Mouse (Mus musculus): ENCODE data around the gene Arhgap8. TPM values are rescaled to one million over a fixed set of nuclear protein-coding genes. Genes with fewer than 3 reads are reported as not detected.

The Arhgap8 gene
- total RNA-seq, 2 experiments from 2014 or later, result 0.40 TPM; not detected in 1

- no peak for DNase-seq (ENCODE audit: low spot score in 2 of 2)
- intact Hi-C loops (cut with DNase I), result loop anchor here (10.0 kb wide), 1 partner anchor 302 kb away; no protein-coding TSS in a partner anchor
Observed at GRCm38 (mm10) chr15:84772191-84773111, 52.6 kb downstream of the Arhgap8 start.

GRCm38 (mm10) chr15:84775421-84776174, 55.7 kb downstream of the Arhgap8 start:
- intact Hi-C loops (cut with DNase I), result loop anchor here (10.0 kb wide), 1 partner anchor 299 kb away; no protein-coding TSS in a partner anchor
- peak; percentile 30 to 58 for DNase-seq (ENCODE audit: low spot score in 2 of 2)

- DNase-seq (ENCODE audit: low spot score in 2 of 2), result no peak
- intact Hi-C loops (cut with DNase I), result loop anchor here (10.0 kb wide), 1 partner anchor 296 kb away; no protein-coding TSS in a partner anchor
Observed at GRCm38 (mm10) chr15:84778587-84778986, 58.7 kb downstream of the Arhgap8 start.

GRCm38 (mm10) chr15:84784812-84785211, 65.0 kb downstream of the Arhgap8 start:
- intact Hi-C loops (cut with DNase I), result no loop called here
- no peak for DNase-seq (ENCODE audit: low spot score in 2 of 2)

- no peak for DNase-seq (ENCODE audit: low spot score in 2 of 2)
- intact Hi-C loops (cut with DNase I), result no loop called here
Observed at GRCm38 (mm10) chr15:84787161-84787560, 67.3 kb downstream of the Arhgap8 start.

- DNase-seq (ENCODE audit: low spot score in 2 of 2), result no peak
- intact Hi-C loops (cut with DNase I), result no loop called here
Observed at GRCm38 (mm10) chr15:84793649-84794048, 73.8 kb downstream of the Arhgap8 start.

GRCm38 (mm10) chr15:84800132-84800531, 80.3 kb downstream of the Arhgap8 start:
- peak; percentile 39 to 74 for DNase-seq (ENCODE audit: low spot score in 2 of 2)
- intact Hi-C loops (cut with DNase I), result loop anchor here (5.0 kb wide), 1 partner anchor 92 kb away; no protein-coding TSS in a partner anchor

- peak; percentile 68 to 70 for DNase-seq (ENCODE audit: low spot score in 2 of 2)
- intact Hi-C loops (cut with DNase I), result loop anchor here (5.0 kb wide), 1 partner anchor 89 kb away; no protein-coding TSS in a partner anchor
Observed at GRCm38 (mm10) chr15:84803685-84804084, 83.8 kb downstream of the Arhgap8 start.

- intact Hi-C loops (cut with DNase I), result no loop called here
- DNase-seq (ENCODE audit: low spot score in 2 of 2), result no peak
Observed at GRCm38 (mm10) chr15:84809275-84809952, 89.6 kb downstream of the Arhgap8 start.

GRCm38 (mm10) chr15:84811126-84811525, 91.3 kb downstream of the Arhgap8 start:
- intact Hi-C loops (cut with DNase I), result no loop called here
- DNase-seq (ENCODE audit: low spot score in 2 of 2), result no peak

GRCm38 (mm10) chr15:84812831-84813357, 93.0 kb downstream of the Arhgap8 start:
- intact Hi-C loops (cut with DNase I), result no loop called here
- peak; percentile 38 to 52 for DNase-seq (ENCODE audit: low spot score in 2 of 2)

GRCm38 (mm10) chr15:84815171-84815570, 95.3 kb downstream of the Arhgap8 start:
- no peak for DNase-seq (ENCODE audit: low spot score in 2 of 2)
- intact Hi-C loops (cut with DNase I), result no loop called here

- intact Hi-C loops (cut with DNase I), result no loop called here
- DNase-seq (ENCODE audit: low spot score in 2 of 2), result no peak
Observed at GRCm38 (mm10) chr15:84817589-84817988, 97.7 kb downstream of the Arhgap8 start.

GRCm38 (mm10) chr15:84818284-84818683, 98.4 kb downstream of the Arhgap8 start:
- intact Hi-C loops (cut with DNase I), result no loop called here
- DNase-seq (ENCODE audit: low spot score in 2 of 2), result no peak

- no peak for DNase-seq (ENCODE audit: low spot score in 2 of 2)
- intact Hi-C loops (cut with DNase I), result no loop called here
Observed at GRCm38 (mm10) chr15:84820811-84821210, 101.0 kb downstream of the Arhgap8 start.
